Mouse (Mus musculus) CH12.LX (cell line): ENCODE measurements around the gene Kcnip3. TPM values are rescaled to one million over a fixed set of nuclear protein-coding genes. Genes with fewer than 3 reads are reported as not detected.

Source experiments
- DNase-seq: peaks from one replicate; pipeline ENCODE4 v3.0.0-alpha.2; 2013; ENCODE audit errors: extremely low read depth
- H3K27ac ChIP-seq: 2 replicates; pipeline ENCODE4 v1.5.1; 2012; ENCODE audit warnings: low read depth, mild to moderate bottlenecking, control low read depth, moderate library complexity; ENCODE audit not compliant: insufficient read depth
- H3K27me3 ChIP-seq: replicated peaks from 2 replicates; pipeline ENCODE3; 2012; ENCODE audit warnings: inconsistent platforms
- H3K36me3 ChIP-seq, 2 experiments: replicated peaks in 1 of 2; 2 replicates each; pipeline versions ENCODE3 to v1.6.1; 2012; ENCODE audit warnings: inconsistent platforms in 1 of 2, low read length in 1 of 2, mild to moderate bottlenecking in 1 of 2, mixed read lengths in 1 of 2, moderate library complexity in 1 of 2; ENCODE audit not compliant: control insufficient read depth in 1 of 2, insufficient read depth in 1 of 2
- H3K4me1 ChIP-seq, 2 experiments: 2 replicates each; pipeline ENCODE4 v1.6.1; 2012; ENCODE audit warnings: inconsistent platforms in 1 of 2, moderate library complexity in 1 of 2; ENCODE audit not compliant: insufficient read depth in 2 of 2, control insufficient read depth in 1 of 2
- H3K4me2 ChIP-seq: 2 replicates; pipeline ENCODE4 v1.6.1; 2012; ENCODE audit warnings: low read depth, mild to moderate bottlenecking, control low read depth; ENCODE audit not compliant: poor library complexity, insufficient read depth, severe bottlenecking
- H3K4me3 ChIP-seq, 3 experiments: fragments of 150-350 bp in 1 of 3; sonication (generic) in 1 of 3; replicated peaks in 1 of 3; 2 replicates each; pipeline versions ENCODE3 to v1.5.1; 2011 to 2012; ENCODE audit warnings: low read depth in 2 of 3, low read length in 2 of 3, mild to moderate bottlenecking in 2 of 3, moderate library complexity in 2 of 3, control low read depth in 1 of 3, improper control_type of control experiment in 1 of 3, inconsistent platforms in 1 of 3, mixed read lengths in 1 of 3; ENCODE audit not compliant: poor library complexity in 1 of 3
- H3K79me2 ChIP-seq: replicated peaks from 2 replicates; pipeline ENCODE4 v1.6.1; 2012; ENCODE audit warnings: mild to moderate bottlenecking, moderate library complexity; ENCODE audit not compliant: control insufficient read depth, poor library complexity, insufficient read depth, severe bottlenecking; ENCODE audit errors: extremely low read depth
- H3K9ac ChIP-seq: 2 replicates; pipeline ENCODE4 v1.6.1; 2012; ENCODE audit warnings: low read depth, mild to moderate bottlenecking, control low read depth, moderate library complexity; ENCODE audit not compliant: insufficient read depth
- H3K9me3 ChIP-seq: replicated peaks from 2 replicates; pipeline ENCODE3; 2012; ENCODE audit warnings: low read length, inconsistent platforms, mixed read lengths
- BHLHE40 ChIP-seq: IDR thresholded peaks from 2 replicates; pipeline ENCODE4 v1.6.1; 2011; ENCODE audit warnings: mild to moderate bottlenecking, low read depth, low read length, improper control_type of control experiment
- CHD2 ChIP-seq: IDR thresholded peaks from 2 replicates; pipeline ENCODE4 v1.6.1; 2011; ENCODE audit warnings: low read length, improper control_type of control experiment
- ELF1 ChIP-seq: IDR thresholded peaks from 2 replicates; pipeline ENCODE4 v1.6.1; 2014; ENCODE audit warnings: low read depth, mild to moderate bottlenecking, inconsistent platforms, low read length, improper control_type of control experiment
- EP300 ChIP-seq: IDR thresholded peaks from 2 replicates; pipeline ENCODE4 v1.6.1; 2011; ENCODE audit warnings: low read length, improper control_type of control experiment
- JUN ChIP-seq: IDR thresholded peaks from 2 replicates; pipeline ENCODE4 v1.6.1; 2011; ENCODE audit warnings: low read depth, mild to moderate bottlenecking, low read length, improper control_type of control experiment, moderate library complexity; ENCODE audit not compliant: insufficient read depth
- JUND ChIP-seq: conservative IDR thresholded peaks from 2 replicates; pipeline ENCODE4 v1.6.1; 2011; ENCODE audit warnings: low read depth, low read length, improper control_type of control experiment
- MAZ ChIP-seq: IDR thresholded peaks from 2 replicates; pipeline ENCODE4 v1.6.1; 2012; ENCODE audit warnings: low read depth, mild to moderate bottlenecking, inconsistent platforms, low read length, improper control_type of control experiment, moderate library complexity
- MYC ChIP-seq: IDR thresholded peaks from 2 replicates; pipeline ENCODE4 v1.6.1; 2011; ENCODE audit warnings: low read depth, mild to moderate bottlenecking, improper control_type of control experiment, low read length
- POLR2A ChIP-seq: IDR thresholded peaks from 2 replicates; pipeline ENCODE4 v1.6.1; 2011; ENCODE audit warnings: low read depth, mild to moderate bottlenecking, improper control_type of control experiment, low read length
- POLR2AphosphoS2 ChIP-seq: IDR thresholded peaks from 2 replicates; pipeline ENCODE4 v1.6.1; 2011; ENCODE audit warnings: low read depth, low read length, improper control_type of control experiment
- TCF12 ChIP-seq: IDR thresholded peaks from 2 replicates; pipeline ENCODE4 v1.6.1; 2014; ENCODE audit warnings: low read depth, mild to moderate bottlenecking, inconsistent platforms, low read length, improper control_type of control experiment
- UBTF ChIP-seq: IDR thresholded peaks from 2 replicates; pipeline ENCODE4 v1.6.1; 2012; ENCODE audit warnings: low read depth, mild to moderate bottlenecking, inconsistent platforms, low read length, improper control_type of control experiment, moderate library complexity
- USF1 ChIP-seq: IDR thresholded peaks from 2 replicates; pipeline ENCODE4 v1.6.1; 2014; ENCODE audit warnings: low read depth, mild to moderate bottlenecking, inconsistent platforms, low read length, improper control_type of control experiment
- USF2 ChIP-seq: conservative IDR thresholded peaks from 2 replicates; pipeline ENCODE4 v1.6.1; 2011; ENCODE audit warnings: low read depth, low read length, improper control_type of control experiment
- ZKSCAN1 ChIP-seq: IDR thresholded peaks from 2 replicates; pipeline ENCODE4 v1.6.1; 2012; ENCODE audit warnings: low read depth, inconsistent platforms, low read length, improper control_type of control experiment, borderline replicate concordance
- ZNF384 ChIP-seq: IDR thresholded peaks from 2 replicates; pipeline ENCODE4 v1.6.1; 2012; ENCODE audit warnings: low read depth, low read length, improper control_type of control experiment, inconsistent platforms
- dilution Hi-C: fragments of 300-500 bp; cut with MboI; formaldehyde crosslinking; loops from 2 replicates; pipeline ENCODE4 v1.14.3; 2020; ENCODE audit warnings: low sequenced_read_pairs; ENCODE audit not compliant: extremely low pct_unique_long_range_greater_than_20kb, extremely low pct_ligation_motif_present
- in situ Hi-C: fragments of 300-500 bp; cut with MboI; formaldehyde crosslinking; loops from 3 replicates; pipeline ENCODE4 v1.14.3; 2019; ENCODE audit warnings: low sequenced_read_pairs, low pct_ligation_motif_present, low pct_unique_long_range_greater_than_20kb, mixed read lengths
- polyA plus RNA-seq: library from polyadenylated mRNA; unstranded; fragments of >175 nt; gene quantifications from 2 replicates; pipeline ENCODE4 v1.2.1, GENCODE M21; 2012; ENCODE audit warnings: low read depth; ENCODE audit not compliant: insufficient read length
- total RNA-seq, 2 experiments: library from RNA; depleted of rRNA; stranded (reverse); fragments of 300-350 nt in 1 of 2; fragments of >200 nt in 1 of 2; gene quantifications; 2 replicates each; pipeline ENCODE4 v1.2.3; 2012 to 2014

Gene Kcnip3
- total and polyA plus RNA-seq, 3 experiments, result not detected

DNA sequence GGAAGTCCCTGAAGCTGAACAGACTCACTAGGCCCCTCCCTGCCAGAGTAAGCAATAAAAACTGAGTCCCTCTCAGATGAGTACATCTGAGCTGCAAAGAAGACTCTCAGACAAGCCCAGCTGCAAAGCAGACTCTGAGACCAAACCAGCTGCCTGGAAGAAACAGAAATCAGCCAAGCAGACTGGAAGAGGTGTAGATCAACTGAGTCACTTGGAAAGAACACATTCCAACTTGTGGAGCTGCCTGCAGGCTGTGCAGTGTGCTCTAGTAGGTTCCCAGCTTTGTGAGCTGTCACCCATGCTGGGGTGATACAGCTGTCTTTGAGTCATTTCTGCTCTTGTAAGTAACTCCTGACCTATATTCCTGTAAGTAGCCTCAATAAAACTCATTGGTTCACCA, 27.8 kb upstream of the Kcnip3 start:
- no peak overlapping the region for H3K27ac ChIP-seq
- dilution Hi-C loops (no loop called here), in situ Hi-C loops (no loop called here)
- H3K27me3 ChIP-seq, result peaks cover 81% of the 10 kb centered on the region
- H3K36me3 ChIP-seq, result no peaks in the 10 kb centered on the region
- TF ChIP-seq ZKSCAN1 (no peak), POLR2AphosphoS2 (no peak), UBTF (no peak), JUN (no peak), EP300 (no peak), USF2 (no peak), MYC (no peak), JUND (no peak), ELF1 (no peak), POLR2A (no peak), MAZ (no peak), USF1 (no peak), BHLHE40 (no peak), TCF12 (no peak)
- TF ChIP-seq, all 38 proteins: peak for 0
- no peak overlapping the region for H3K4me3 ChIP-seq
- H3K4me2 ChIP-seq, result no peak overlapping the region
- H3K4me1 ChIP-seq, result no peaks in the 10 kb centered on the region
- no peak for DNase-seq
- no peaks in the 10 kb centered on the region for H3K79me2 ChIP-seq
- H3K9me3 ChIP-seq, result peaks cover 7% of the 10 kb centered on the region
- no peak overlapping the region for H3K9ac ChIP-seq

DNA sequence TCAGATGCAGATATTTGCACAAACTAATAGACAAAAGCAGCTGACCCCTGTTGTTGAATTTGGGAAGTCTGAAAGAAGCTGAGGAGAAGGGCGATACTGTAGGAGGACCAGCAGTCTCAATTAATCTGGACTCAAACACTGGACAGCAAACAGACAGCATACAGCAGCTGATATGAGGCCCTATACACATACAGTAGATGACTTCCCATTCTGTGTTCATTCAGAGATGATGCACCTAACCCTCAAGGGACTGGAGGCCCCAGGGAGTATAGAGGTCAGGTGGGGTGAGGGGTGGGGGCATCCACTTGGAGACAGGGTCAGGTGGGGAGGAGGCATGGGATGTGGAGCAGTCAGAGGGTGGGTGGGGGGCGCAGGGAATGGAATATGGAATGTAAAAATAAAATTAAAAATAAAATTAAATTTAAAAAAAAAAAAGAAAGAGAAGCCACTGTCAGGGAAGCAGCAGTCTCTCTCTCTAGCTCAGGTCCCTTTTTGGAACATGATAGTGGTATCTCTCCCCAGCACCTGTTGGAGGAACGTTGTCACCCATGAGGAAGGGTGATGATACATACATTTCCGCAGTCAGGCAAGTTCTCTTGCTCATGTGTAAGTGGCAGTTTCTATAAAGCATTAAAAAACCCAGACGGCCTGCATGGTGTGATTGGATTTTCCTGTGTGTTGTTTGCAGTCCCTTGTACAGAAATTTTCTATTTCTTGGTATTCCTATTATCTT, 26.6 kb upstream of the Kcnip3 start:
- DNase-seq, result no peak
- no peaks in the 10 kb centered on the region for H3K79me2 ChIP-seq
- H3K9me3 ChIP-seq, result peaks cover 7% of the 10 kb centered on the region
- peaks cover 84% of the 10 kb centered on the region for H3K27me3 ChIP-seq
- dilution Hi-C loops (no loop called here), in situ Hi-C loops (no loop called here)
- no peak overlapping the region for H3K9ac ChIP-seq
- no peak overlapping the region for H3K4me3 ChIP-seq
- TF ChIP-seq ZNF384 (no peak), CHD2 (no peak)
- no peaks in the 10 kb centered on the region for H3K4me1 ChIP-seq
- no peak overlapping the region for H3K27ac ChIP-seq
- no peak overlapping the region for H3K4me2 ChIP-seq
- H3K36me3 ChIP-seq, result no peaks in the 10 kb centered on the region
